Mouse (Mus musculus): ENCODE data around the gene Cyp1a2. TPM values are rescaled to one million over a fixed set of nuclear protein-coding genes. Genes with fewer than 3 reads are reported as not detected.

Gene Cyp1a2
- polyA plus RNA-seq, 1 experiment = 9.3 TPM

- WGBS = 1% methylated on average over 39 of the region's 39 CpGs
- peak overlapping the region; percentile 85 for H3K4me3 ChIP-seq (replicated peaks; ENCODE audit: control insufficient read depth, low read depth, low read length)
- TF ChIP-seq CTCF (IDR thresholded peaks at IDR 0.05; ENCODE audit: control insufficient read depth, insufficient read depth, low read length) (no peak), POLR2A (IDR thresholded peaks at IDR 0.05; ENCODE audit: borderline replicate concordance, control insufficient read depth, low read depth, low read length) (no peak)
- H3K4me1 ChIP-seq (ENCODE audit: control insufficient read depth, insufficient read depth, low read length) = no peaks in the 10 kb centered on the region
- H3K27ac ChIP-seq (ENCODE audit: control insufficient read depth, insufficient read depth, low read depth, low read length, poor library complexity) = peak overlapping the region; percentile 71
These were observed 25.3 kb upstream of the Cyp1a2 start for GRCm38 (mm10) chr9:57708720-57709274.

DNA sequence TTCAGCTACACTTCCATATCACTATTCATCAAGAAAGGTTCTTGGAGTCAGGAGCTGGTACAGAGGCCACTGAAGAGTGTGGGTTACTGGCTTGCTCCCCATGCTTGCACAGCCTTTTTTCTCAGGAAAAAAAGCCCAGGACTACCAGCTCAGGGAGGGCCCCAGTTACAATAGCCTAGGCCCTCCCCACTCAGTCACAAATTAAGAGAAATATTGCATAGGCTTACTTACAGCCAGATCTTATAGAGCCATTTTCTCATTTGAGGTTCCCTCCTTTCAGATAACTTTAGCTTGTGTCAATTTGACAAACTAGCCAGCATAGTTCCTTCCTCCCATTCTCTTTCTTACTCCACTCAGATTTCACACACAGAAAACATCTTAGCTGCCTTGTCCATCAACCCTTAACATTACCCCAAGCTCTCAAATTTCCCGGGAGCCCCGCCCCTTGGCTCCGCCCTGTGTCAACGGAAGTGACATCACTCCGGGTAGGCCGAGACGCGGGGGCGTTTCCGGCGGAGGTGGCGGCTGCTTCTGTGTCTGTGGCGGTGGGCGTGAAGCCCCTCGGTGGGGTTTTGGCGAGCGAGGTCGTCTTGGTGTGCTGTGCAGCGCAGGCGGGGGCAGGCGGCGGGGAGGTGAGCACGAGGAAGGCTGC lies 24.7 kb upstream of the Cyp1a2 start, which contains the start of gene Edc3:
TSS of gene Edc3 (plus strand) at position 473 of the 652 bp plus-strand sequence.
- 1% methylated on average over 23 of the region's 23 CpGs for WGBS
- peak within 1 kb of the TSS; percentile 85 for H3K4me3 ChIP-seq (replicated peaks; ENCODE audit: control insufficient read depth, low read depth, low read length)
- H3K27ac ChIP-seq (ENCODE audit: control insufficient read depth, insufficient read depth, low read depth, low read length, poor library complexity) = peak within 1 kb of the TSS; percentile 71
- TF ChIP-seq POLR2A (IDR thresholded peaks at IDR 0.05; ENCODE audit: borderline replicate concordance, control insufficient read depth, low read depth, low read length) (peak; percentile 76; the same call in 1 of the 2 replicates), CTCF (IDR thresholded peaks at IDR 0.05; ENCODE audit: control insufficient read depth, insufficient read depth, low read length) (no peak)
- H3K4me1 ChIP-seq (ENCODE audit: control insufficient read depth, insufficient read depth, low read length) = no peaks in the 10 kb centered on the region

GRCm38 (mm10) chr9:57706496-57706895 lies 23.0 kb upstream of the Cyp1a2 start:
- Histone ChIP-seq H3K27ac (ENCODE audit: control insufficient read depth, insufficient read depth, low read depth, low read length, poor library complexity) (no peak overlapping the region), H3K4me1 (ENCODE audit: control insufficient read depth, insufficient read depth, low read length) (no peaks in the 10 kb centered on the region), H3K4me3 (replicated peaks; ENCODE audit: control insufficient read depth, low read depth, low read length) (no peak overlapping the region)
- TF ChIP-seq POLR2A (IDR thresholded peaks at IDR 0.05; ENCODE audit: borderline replicate concordance, control insufficient read depth, low read depth, low read length) = no peak
- TF ChIP-seq CTCF (IDR thresholded peaks at IDR 0.05; ENCODE audit: control insufficient read depth, insufficient read depth, low read length) = no peak
- WGBS = 84% methylated on average over 3 of the region's 3 CpGs

DNA sequence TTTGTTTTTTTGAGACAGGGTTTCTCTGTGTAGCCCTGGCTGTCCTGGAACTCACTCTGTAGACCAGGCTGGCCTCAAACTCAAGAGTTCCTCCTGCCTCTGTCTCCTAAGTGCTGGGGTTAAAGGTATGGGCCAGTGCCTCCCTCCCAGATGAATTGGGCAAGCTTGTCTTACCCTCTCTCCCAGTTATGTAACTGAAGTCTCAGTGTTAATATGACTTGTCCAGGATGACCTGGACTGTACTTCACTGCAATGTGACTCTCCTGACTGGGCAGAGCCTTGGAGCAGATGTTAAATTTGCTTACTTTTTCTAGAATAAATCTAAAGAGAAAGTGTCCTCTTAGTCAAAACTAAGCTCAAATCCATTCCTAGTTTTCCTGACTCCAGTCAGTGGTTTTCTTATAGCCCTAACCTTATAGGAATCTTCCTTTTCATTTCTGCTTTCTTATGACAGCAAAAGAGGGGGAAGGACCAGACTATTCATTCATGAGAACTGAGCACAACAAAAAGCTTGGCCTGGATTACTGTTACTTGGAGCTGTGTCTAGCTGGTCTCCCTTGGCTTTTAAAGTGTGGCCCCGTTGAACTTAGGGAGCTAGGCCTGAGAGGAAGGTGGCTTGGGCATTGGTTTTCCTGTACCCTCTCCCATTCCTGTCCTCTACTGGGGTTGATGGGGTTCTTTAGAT lies 15.1 kb upstream of the Cyp1a2 start:
- H3K27ac ChIP-seq (ENCODE audit: control insufficient read depth, insufficient read depth, low read depth, low read length, poor library complexity) = no peak overlapping the region
- H3K4me3 ChIP-seq (replicated peaks; ENCODE audit: control insufficient read depth, low read depth, low read length) = no peak overlapping the region
- WGBS = 47% methylated on average over 1 of the region's 1 CpGs

DNA sequence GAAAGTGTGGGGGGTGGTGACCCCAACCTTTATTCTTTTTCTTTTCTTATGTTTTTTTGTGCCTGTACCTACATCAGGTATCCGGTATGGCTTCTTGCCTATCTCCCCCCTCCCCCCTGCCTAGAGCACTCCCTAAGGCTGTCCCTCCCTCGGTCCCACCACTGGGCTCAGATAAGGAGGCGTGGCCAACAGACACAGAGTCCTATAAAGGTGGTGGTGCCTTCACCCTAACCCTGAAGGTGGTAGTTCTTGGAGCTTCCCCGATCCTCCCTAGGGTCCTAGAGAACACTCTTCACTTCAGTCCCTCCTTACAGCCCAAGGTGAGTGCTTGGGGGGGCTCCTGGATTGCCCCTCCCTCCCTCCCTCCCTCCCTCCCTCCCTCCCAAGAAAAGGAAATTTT lies 13.9 kb upstream of the Cyp1a2 start:
- no peak for TF ChIP-seq POLR2A (IDR thresholded peaks at IDR 0.05; ENCODE audit: borderline replicate concordance, control insufficient read depth, low read depth, low read length)
- TF ChIP-seq CTCF (IDR thresholded peaks at IDR 0.05; ENCODE audit: control insufficient read depth, insufficient read depth, low read length) = no peak
- Histone ChIP-seq H3K4me3 (replicated peaks; ENCODE audit: control insufficient read depth, low read depth, low read length) (no peak overlapping the region), H3K4me1 (ENCODE audit: control insufficient read depth, insufficient read depth, low read length) (peaks cover 1% of the 10 kb centered on the region), H3K27ac (ENCODE audit: control insufficient read depth, insufficient read depth, low read depth, low read length, poor library complexity) (no peak overlapping the region)
- WGBS = 21% methylated on average over 4 of the region's 4 CpGs

More for the DNA sequence above, 15.1 kb upstream of the Cyp1a2 start:
- peaks cover 1% of the 10 kb centered on the region for H3K4me1 ChIP-seq (ENCODE audit: control insufficient read depth, insufficient read depth, low read length)
- no peak for TF ChIP-seq POLR2A (IDR thresholded peaks at IDR 0.05; ENCODE audit: borderline replicate concordance, control insufficient read depth, low read depth, low read length)
- no peak for TF ChIP-seq CTCF (IDR thresholded peaks at IDR 0.05; ENCODE audit: control insufficient read depth, insufficient read depth, low read length)

DNA sequence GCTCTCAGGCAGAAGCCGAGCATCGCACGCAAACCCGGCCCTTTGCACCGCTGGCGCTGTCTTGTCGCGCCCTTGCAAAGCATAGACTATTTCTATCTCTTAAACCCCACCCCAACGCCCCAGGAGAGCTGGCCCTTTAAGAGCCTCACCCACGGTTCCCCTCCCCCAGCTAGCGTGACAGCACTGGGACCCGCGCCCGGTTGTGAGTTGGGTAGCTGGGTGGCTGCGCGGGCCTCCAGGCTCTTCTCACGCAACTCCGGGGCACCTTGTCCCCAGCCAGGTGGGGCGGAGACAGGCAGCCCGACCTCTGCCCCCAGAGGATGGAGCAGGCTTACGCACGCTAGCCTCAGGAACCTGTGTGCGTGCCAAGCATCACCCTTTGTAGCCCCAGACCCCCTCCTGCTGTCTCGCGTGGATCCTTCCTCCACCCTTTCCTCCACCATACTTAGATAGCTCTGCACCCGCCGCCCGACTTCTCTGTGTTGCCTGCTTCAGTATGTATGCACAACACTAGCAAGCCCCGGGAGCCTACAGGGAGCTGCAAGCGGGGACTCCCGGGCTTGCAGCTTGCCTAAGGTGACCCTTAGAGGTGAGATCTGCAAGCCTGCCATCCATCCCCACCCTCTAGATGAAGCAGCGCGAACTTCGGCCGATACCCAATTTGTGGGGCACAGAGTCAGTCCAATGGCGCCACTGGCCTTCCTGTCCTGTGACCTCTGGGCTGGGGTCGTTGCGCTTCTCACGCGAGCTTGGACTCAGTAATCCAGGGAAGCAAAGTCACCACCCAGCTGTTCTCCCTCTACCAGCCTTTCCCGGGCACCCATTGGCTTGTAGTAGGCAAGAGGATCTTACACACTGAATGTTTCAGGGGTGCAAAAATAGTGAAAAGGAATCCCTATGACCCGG lies 13.1 kb upstream of the Cyp1a2 start:
- H3K4me3 ChIP-seq (replicated peaks; ENCODE audit: control insufficient read depth, low read depth, low read length) = no peak overlapping the region
- no peak for TF ChIP-seq CTCF (IDR thresholded peaks at IDR 0.05; ENCODE audit: control insufficient read depth, insufficient read depth, low read length)
- TF ChIP-seq POLR2A (IDR thresholded peaks at IDR 0.05; ENCODE audit: borderline replicate concordance, control insufficient read depth, low read depth, low read length) = no peak
- 8% methylated on average over 42 of the region's 42 CpGs for WGBS

DNA sequence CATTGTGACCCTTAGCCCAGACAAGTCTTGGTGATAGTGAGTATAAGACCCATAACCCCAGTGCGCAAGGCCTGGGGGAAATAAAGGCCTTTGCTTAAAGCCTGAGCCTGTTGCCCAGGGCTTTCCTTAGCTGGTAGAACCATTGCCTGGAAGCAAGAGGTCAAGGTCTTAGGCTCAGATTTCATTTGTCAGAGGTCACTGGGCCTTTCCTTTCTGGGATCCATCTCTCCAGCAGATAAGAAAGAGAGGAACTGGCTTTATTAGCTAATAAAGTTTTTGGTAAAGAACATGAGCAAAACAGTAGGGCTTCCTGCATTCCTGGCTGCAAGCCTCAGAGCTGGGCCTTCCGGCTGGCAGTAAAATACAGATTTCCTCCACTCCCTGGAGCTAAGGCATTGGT lies 10.6 kb upstream of the Cyp1a2 start:
- Histone ChIP-seq H3K27ac (ENCODE audit: control insufficient read depth, insufficient read depth, low read depth, low read length, poor library complexity) (no peak overlapping the region), H3K4me3 (replicated peaks; ENCODE audit: control insufficient read depth, low read depth, low read length) (no peak overlapping the region), H3K4me1 (ENCODE audit: control insufficient read depth, insufficient read depth, low read length) (peaks cover 1% of the 10 kb centered on the region)
- TF ChIP-seq CTCF (IDR thresholded peaks at IDR 0.05; ENCODE audit: control insufficient read depth, insufficient read depth, low read length) (no peak), POLR2A (IDR thresholded peaks at IDR 0.05; ENCODE audit: borderline replicate concordance, control insufficient read depth, low read depth, low read length) (no peak)
- 91% methylated on average over 2 of the region's 2 CpGs for WGBS

More for the DNA sequence above, 13.1 kb upstream of the Cyp1a2 start:
- H3K27ac ChIP-seq (ENCODE audit: control insufficient read depth, insufficient read depth, low read depth, low read length, poor library complexity) = no peak overlapping the region
- peaks cover 1% of the 10 kb centered on the region for H3K4me1 ChIP-seq (ENCODE audit: control insufficient read depth, insufficient read depth, low read length)

Measured in bone marrow, adult 2 months (tissue).